Mouse (Mus musculus): ENCODE data around the gene Wnk2.

GRCm38 (mm10) chr13:49017375-49017774 lies 130.4 kb downstream of the Wnk2 start:
- TF ChIP-seq CTCF (conservative IDR thresholded peaks at IDR 0.05; ENCODE audit: low read length) (no peak), NANOG (IDR thresholded peaks at IDR 0.05; ENCODE audit: borderline replicate concordance, low read length) (no peak)
